Mouse (Mus musculus): Measurements from ENCODE around the gene Ano9. TPM values are rescaled to one million over a fixed set of nuclear protein-coding genes. Genes with fewer than 3 reads are reported as not detected.

The Ano9 gene
- total RNA-seq, 2 experiments from 2014 or later, result 0.10 to 0.14 TPM

GRCm38 (mm10) chr7:141115874-141116273 lies 1.7 kb downstream of the Ano9 start:
- no peak for DNase-seq
- intact Hi-C loops (cut with DNase I), result no loop called here

GRCm38 (mm10) chr7:141103161-141103560 lies 14.4 kb downstream of the Ano9 start:
- intact Hi-C loops (cut with DNase I), result no loop called here
- no peak for DNase-seq

GRCm38 (mm10) chr7:141099911-141100691 lies 17.5 kb downstream of the Ano9 start, which contains the start of gene Sigirr:
Sigirr (minus strand) TSS chr7:141100572.
- peak in 1 of 2 experiments; percentile 27 for DNase-seq

GRCm38 (mm10) chr7:141097177-141097576 lies 20.4 kb downstream of the Ano9 start:
- intact Hi-C loops (cut with DNase I), result no loop called here
- DNase-seq, result no peak

More at GRCm38 (mm10) chr7:141099911-141100691, 17.5 kb downstream of the Ano9 start, which contains the start of gene Sigirr:
- intact Hi-C loops (cut with DNase I), result loop anchor here (2.0 kb wide), 1 partner anchor 21 kb away; no protein-coding TSS in a partner anchor

- intact Hi-C loops (cut with DNase I), result no loop called here
- peak; percentile 66 to 69 for DNase-seq
Observed at GRCm38 (mm10) chr7:141096649-141097056, 21.0 kb downstream of the Ano9 start.

- intact Hi-C loops (cut with DNase I), result no loop called here
- no peak for DNase-seq
Observed at GRCm38 (mm10) chr7:141096021-141096420, 21.6 kb downstream of the Ano9 start.

GRCm38 (mm10) chr7:141094487-141095205 lies 23.0 kb downstream of the Ano9 start:
- intact Hi-C loops (cut with DNase I), result no loop called here

GRCm38 (mm10) chr7:141093950-141094349 lies 23.7 kb downstream of the Ano9 start:
- intact Hi-C loops (cut with DNase I), result no loop called here
- no peak for DNase-seq

More at GRCm38 (mm10) chr7:141094487-141095205, 23.0 kb downstream of the Ano9 start:
- no peak for DNase-seq

- intact Hi-C loops (cut with DNase I), result loop anchor here (1.0 kb wide), 1 partner anchor 84 kb away; no protein-coding TSS in a partner anchor
- DNase-seq, result peak; percentile 86 to 88
Observed at GRCm38 (mm10) chr7:141092051-141092735, 25.4 kb downstream of the Ano9 start.

- intact Hi-C loops (cut with DNase I), result no loop called here
- no peak for DNase-seq
Observed at GRCm38 (mm10) chr7:141090228-141090627, 27.4 kb downstream of the Ano9 start.

- intact Hi-C loops (cut with DNase I), result no loop called here
- DNase-seq, result no peak
Observed at GRCm38 (mm10) chr7:141088473-141088872, 29.1 kb downstream of the Ano9 start.

- no peak for DNase-seq
- intact Hi-C loops (cut with DNase I), result no loop called here
Observed at GRCm38 (mm10) chr7:141087894-141088293, 29.7 kb downstream of the Ano9 start.

GRCm38 (mm10) chr7:141079481-141080449 lies 37.8 kb downstream of the Ano9 start:
- intact Hi-C loops (cut with DNase I), result no loop called here
- DNase-seq, result no peak

- DNase-seq, result no peak
- intact Hi-C loops (cut with DNase I), result no loop called here
Observed at GRCm38 (mm10) chr7:141078876-141079275, 38.7 kb downstream of the Ano9 start.

- no peak for DNase-seq
- intact Hi-C loops (cut with DNase I), result no loop called here
Observed at GRCm38 (mm10) chr7:141077841-141078240, 39.8 kb downstream of the Ano9 start, which contains the start of gene Pkp3. Pkp3 (plus strand) TSS chr7:141078218.

- intact Hi-C loops (cut with DNase I), result loop anchor here (5.0 kb wide), 1 partner anchor 104 kb away; no protein-coding TSS in a partner anchor
- no peak for DNase-seq
Observed at GRCm38 (mm10) chr7:141073782-141074181, 43.8 kb downstream of the Ano9 start.

GRCm38 (mm10) chr7:141072017-141072745 lies 45.4 kb downstream of the Ano9 start:
- intact Hi-C loops (cut with DNase I), result loop anchor here (5.0 kb wide), 1 partner anchor 105 kb away; no protein-coding TSS in a partner anchor
- no peak for DNase-seq

GRCm38 (mm10) chr7:141070058-141070862 lies 47.3 kb downstream of the Ano9 start:
- intact Hi-C loops (cut with DNase I), result loop anchor here (1.0 to 5.0 kb wide), 2 partner anchors 107 to 161 kb away; no protein-coding TSS in a partner anchor

More at GRCm38 (mm10) chr7:141070058-141070862, 47.3 kb downstream of the Ano9 start:
- peak; percentile 72 to 84 for DNase-seq

Data from heart, postnatal 10 days (tissue).